Comparison of ENCODE assay signal across 11 mouse cellular contexts in the genomic region with DNA sequence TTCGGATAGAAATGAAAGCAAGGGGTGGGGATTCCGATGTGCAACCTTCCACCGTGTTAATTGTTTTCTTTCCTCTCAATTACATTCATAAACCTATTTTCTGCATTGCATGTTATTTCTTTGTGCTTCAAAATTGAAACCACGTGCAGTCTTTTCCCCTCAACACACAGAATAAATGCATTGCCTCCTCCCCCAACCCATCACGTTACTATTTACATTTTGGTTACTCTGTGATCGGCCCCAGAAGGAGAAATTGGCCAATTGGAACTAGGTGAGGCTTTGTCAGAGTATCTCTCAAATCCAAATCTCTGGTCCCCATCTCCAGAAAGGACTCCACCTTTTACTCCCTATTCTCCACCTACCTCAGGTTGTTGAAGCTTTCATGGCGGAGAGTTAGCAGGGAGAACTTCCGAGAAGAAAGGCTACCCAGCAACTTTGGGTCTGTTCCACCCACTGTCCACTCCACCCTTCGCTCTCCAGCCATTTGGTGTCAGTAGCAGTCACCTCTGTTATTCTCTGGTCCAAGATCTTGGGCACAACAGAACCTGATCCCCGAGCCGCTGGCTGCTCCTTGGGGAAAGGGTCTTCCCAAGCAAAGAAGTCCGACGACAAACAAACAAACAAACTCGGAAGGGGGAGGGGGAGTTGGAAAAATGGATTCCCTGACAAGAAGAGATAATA. TPM values are rescaled to one million over a fixed set of nuclear protein-coding genes. Genes with fewer than 3 reads are reported as not detected.
A peak's percentile ranks its signal among the peaks of the same experiment; 100 is the strongest.
DNase-seq lines count a peak whose midpoint lies in the region; ATAC-seq and TF ChIP-seq lines count a peak whose summit lies in the region.
"Had no signal": no experiment of that assay in that cellular context is flagged by ENCODE, and none has a peak within 500 bp of the region (broad histone marks: within the 10 kb centered on the region; RNA-seq: fewer than 3 reads in every experiment).

No protein-coding gene starts in this region.

- peak overlapping the region; percentile 29 for H3K4me2 ChIP-seq in forebrain, postnatal 0 days (ENCODE audit: low read depth)
- H3K4me2 ChIP-seq in midbrain, embryonic 12.5 days (replicated peaks): peak overlapping the region; percentile 63
- no peak overlapping the region for H3K4me2 ChIP-seq in heart, embryonic 11.5 days

- DNase-seq in left cerebral cortex, adult 2 months (ENCODE audit: extremely low spot score in 1 of 2, low spot score in 2 of 2): peak in 1 of 2 experiments; percentile 7
- no peak for DNase-seq in left cerebral cortex, adult 18-20 months (ENCODE audit: low spot score in 2 of 2)
- DNase-seq in forebrain, postnatal 0 days: no peak
- DNase-seq in heart, adult 2 months: no peak
- no peak for DNase-seq in urinary bladder, adult 18-20 months (ENCODE audit: low spot score in 2 of 2)
- no peak for DNase-seq in testis, postnatal 14 days (ENCODE audit: low spot score)
- DNase-seq: adrenal gland, postnatal 25 days; kidney, postnatal 36 days; lung, postnatal 10 days had no signal

- 13% methylated on average over 14 of the region's 14 CpGs for WGBS in forebrain, postnatal 0 days
- 3% methylated on average over 14 of the region's 14 CpGs for WGBS in midbrain, embryonic 12.5 days
- 28% methylated on average over 14 of the region's 14 CpGs for WGBS in heart, adult 2 months
- 7% methylated on average over 14 of the region's 14 CpGs for WGBS in heart, embryonic 11.5 days (ENCODE audit: insufficient replicate concordance)

- H3K27ac ChIP-seq in left cerebral cortex, adult 2 months: peak overlapping the region; percentile 4; the same call in 1 of the 2 replicates
- H3K27ac ChIP-seq in forebrain, postnatal 0 days (ENCODE audit: low read depth, low read length): peak overlapping the region; percentile 86
- peak overlapping the region; percentile 85 for H3K27ac ChIP-seq in midbrain, embryonic 12.5 days (replicated peaks)
- no peak overlapping the region for H3K27ac ChIP-seq in heart, adult 2 months
- no peak overlapping the region for H3K27ac ChIP-seq in heart, embryonic 11.5 days (ENCODE audit: low read depth, low read length)

- 0 out of 2 replicates have a peak, but pooled peaks cover 5% of the 10 kb centered on the region for H3K4me1 ChIP-seq in forebrain, postnatal 0 days (ENCODE audit: insufficient read depth)
- H3K4me1 ChIP-seq in midbrain, embryonic 12.5 days: peaks cover 52% of the 10 kb centered on the region
- H3K4me1 ChIP-seq in heart, adult 2 months (ENCODE audit: control insufficient read depth, insufficient read depth, low read length): no peaks in the 10 kb centered on the region; the same call in 1 of the 2 replicates
- peaks cover 6% of the 10 kb centered on the region; the same call in 1 of the 2 replicates for H3K4me1 ChIP-seq in heart, embryonic 11.5 days (ENCODE audit: control insufficient read depth, insufficient read depth, low read length)

- TF ChIP-seq CTCF in left cerebral cortex, adult 2 months (IDR thresholded peaks at IDR 0.05): no peak
- TF ChIP-seq CTCF in forebrain, postnatal 0 days (IDR thresholded peaks at IDR 0.05; ENCODE audit: low read depth): no peak
- TF ChIP-seq CTCF in heart, adult 2 months (IDR thresholded peaks at IDR 0.05): no peak

- intact Hi-C loops in left cerebral cortex, adult 2 months (cut with DNase I): loop anchor here (10.0 kb wide), 2 partner anchors 1140 to 1340 kb away; no protein-coding TSS in a partner anchor
- intact Hi-C loops in heart, adult 2 months (cut with DNase I): loop anchor here (5.0 to 10.0 kb wide), 2 partner anchors 203 to 1140 kb away; no protein-coding TSS in a partner anchor

- H3K9ac ChIP-seq in forebrain, postnatal 0 days: peak overlapping the region; percentile 31; the same call in 1 of the 2 replicates
- H3K9ac ChIP-seq in midbrain, embryonic 12.5 days (replicated peaks): peak overlapping the region; percentile 47; the same call in 1 of the 2 replicates
- no peak overlapping the region for H3K9ac ChIP-seq in heart, adult 2 months (ENCODE audit: low read depth, low read length)
- H3K9ac ChIP-seq in heart, embryonic 11.5 days (ENCODE audit: low read depth, low read length): no peak overlapping the region

- no peak for ATAC-seq in forebrain, postnatal 0 days
- no peak for ATAC-seq in midbrain, embryonic 12.5 days (ENCODE audit: low FRiP score, low read depth)
- ATAC-seq in heart, embryonic 11.5 days (replicated peaks; ENCODE audit: insufficient number of reproducible peaks, low FRiP score, low TSS enrichment): no peak

- no peak for TF ChIP-seq POLR2A in heart, adult 2 months (IDR thresholded peaks at IDR 0.05; ENCODE audit: insufficient read depth, low read depth, low read length)

- H3K36me3 ChIP-seq in forebrain, postnatal 0 days (ENCODE audit: insufficient read depth): peaks cover 4% of the 10 kb centered on the region; the same call in 1 of the 2 replicates
- H3K36me3 ChIP-seq in midbrain, embryonic 12.5 days: peaks cover 13% of the 10 kb centered on the region
- no peaks in the 10 kb centered on the region for H3K36me3 ChIP-seq in heart, adult 2 months (ENCODE audit: control insufficient read depth, insufficient read depth, low read length)
- no peaks in the 10 kb centered on the region for H3K36me3 ChIP-seq in heart, embryonic 11.5 days (ENCODE audit: control insufficient read depth, insufficient read depth, low read length)

- H3K79me2 ChIP-seq in heart, adult 2 months (replicated peaks; ENCODE audit: control insufficient read depth, insufficient read depth, low read length): no peaks in the 10 kb centered on the region

- no peak overlapping the region for H3K4me3 ChIP-seq in left cerebral cortex, adult 2 months
- H3K4me3 ChIP-seq in forebrain, postnatal 0 days (ENCODE audit: low read depth, low read length): peak overlapping the region; percentile 11; the same call in 1 of the 2 replicates
- H3K4me3 ChIP-seq in midbrain, embryonic 12.5 days: peak overlapping the region; percentile 9; the same call in 1 of the 2 replicates
- no peak overlapping the region for H3K4me3 ChIP-seq in heart, adult 2 months
- H3K4me3 ChIP-seq in heart, embryonic 11.5 days (ENCODE audit: low read depth, low read length): no peak overlapping the region

- no peak for TF ChIP-seq EP300 in heart, adult 2 months (IDR thresholded peaks at IDR 0.05; ENCODE audit: insufficient read depth, low read depth, low read length)

- peaks cover 11% of the 10 kb centered on the region; the same call in 1 of the 2 replicates for H3K27me3 ChIP-seq in forebrain, postnatal 0 days (ENCODE audit: insufficient read depth, low read length)
- peaks cover 57% of the 10 kb centered on the region for H3K27me3 ChIP-seq in midbrain, embryonic 12.5 days
- peaks cover 15% of the 10 kb centered on the region for H3K27me3 ChIP-seq in heart, adult 2 months (ENCODE audit: control insufficient read depth, insufficient read depth, low read length)
- H3K27me3 ChIP-seq in heart, embryonic 11.5 days (ENCODE audit: control insufficient read depth, insufficient read depth, low read length): peaks cover 81% of the 10 kb centered on the region

- H3K9me3 ChIP-seq in forebrain, postnatal 0 days (ENCODE audit: low read length): no peaks in the 10 kb centered on the region
- H3K9me3 ChIP-seq in midbrain, embryonic 12.5 days: no peaks in the 10 kb centered on the region
- H3K9me3 ChIP-seq in heart, embryonic 11.5 days (replicated peaks; ENCODE audit: control insufficient read depth, low read length): no peaks in the 10 kb centered on the region

RNA-seq across cellular contexts. Expression of a gene that starts 14.6 kb away (rescaled TPM):
- total RNA-seq in left cerebral cortex, adult 2 months (2021): 100 to 1,000 TPM; 118 to 125 TPM
- total RNA-seq in left cerebral cortex, adult 18-20 months (2021): 100 to 1,000 TPM; 113 to 124 TPM
- 161 and 250 TPM in 2 replicates for total RNA-seq in forebrain, postnatal 0 days (2014; rRNA removed)
- 72.9 and 89.1 TPM in 2 replicates for polyA plus RNA-seq in forebrain, postnatal 0 days (2015; fragmentation: Nextera tagmentation; extraction: Ambion mirVana)
- polyA plus RNA-seq in midbrain, embryonic 12.5 days (2016; fragmentation: Nextera tagmentation; extraction: Ambion mirVana): 62.3 and 84.1 TPM in 2 replicates
- total RNA-seq in heart, adult 2 months (2021): 1 to 10 TPM; 2.7 TPM
- polyA plus RNA-seq in heart, adult 2 months (2012; rRNA removed): 8.9 and 10.5 TPM in 2 replicates
- polyA plus RNA-seq in heart, embryonic 11.5 days (2014; fragmentation: Nextera tagmentation; extraction: Ambion mirVana): 10.2 and 10.9 TPM in 2 replicates

Comparison
In these comparisons a context has a peak if more than half of its experiments do, and no peak if none do; other contexts are left out.
1. H3K27ac ChIP-seq: peak in left cerebral cortex, adult 2 months (single experiment), forebrain, postnatal 0 days (single experiment) and midbrain, embryonic 12.5 days (single experiment); none in heart, adult 2 months (single experiment) and heart, embryonic 11.5 days (single experiment).
2. H3K4me3 ChIP-seq: peak in forebrain, postnatal 0 days (single experiment) and midbrain, embryonic 12.5 days (single experiment); none in left cerebral cortex, adult 2 months (single experiment), heart, adult 2 months (single experiment) and heart, embryonic 11.5 days (single experiment).
3. H3K9ac ChIP-seq: peak in forebrain, postnatal 0 days (single experiment) and midbrain, embryonic 12.5 days (single experiment); none in heart, adult 2 months (single experiment) and heart, embryonic 11.5 days (single experiment).
4. RNA of a gene that starts 14.6 kb away (total RNA-seq): 161 to 250 TPM in forebrain, postnatal 0 days, 118 to 125 TPM in left cerebral cortex, adult 2 months and 113 to 124 TPM in left cerebral cortex, adult 18-20 months; 2.7 TPM in heart, adult 2 months; every median in the first group is over 10 times any median in the second.